Mouse (Mus musculus) skeletal muscle tissue, adult 2 months (tissue): ENCODE data around the gene Akr1e1.
A peak's percentile ranks its signal among the peaks of the same experiment; 100 is the strongest.
"Not testable (repeated sequence)": the region's sequence is repeated elsewhere in the genome, so short reads cannot be mapped to it uniquely, and the experiment has no call there.

Source experiments
- DNase-seq: peaks from one replicate; pipeline ENCODE4 v3.0.0-alpha.2; 2012; ENCODE audit warnings: low read depth, low spot score

Gene Akr1e1

GRCm38 (mm10) chr13:4608961-4609409, at the start of gene Akr1e1:
TSS of gene Akr1e1 (minus strand) at chr13:4609174.
- DNase-seq = peak; percentile 93

GRCm38 (mm10) chr13:4658346-4658745, 49.4 kb upstream of the Akr1e1 start:
- DNase-seq = no peak

GRCm38 (mm10) chr13:4656277-4657146, 47.5 kb upstream of the Akr1e1 start:
- DNase-seq = no peak

GRCm38 (mm10) chr13:4650190-4650589, 41.2 kb upstream of the Akr1e1 start:
- no peak for DNase-seq

GRCm38 (mm10) chr13:4645248-4645647, 36.3 kb upstream of the Akr1e1 start:
- no peak for DNase-seq

- DNase-seq = no peak
Measured at GRCm38 (mm10) chr13:4610902-4611301, 1.9 kb upstream of the Akr1e1 start.

GRCm38 (mm10) chr13:4608530-4608929, 444 bp downstream of the Akr1e1 start:
- DNase-seq = no peak

GRCm38 (mm10) chr13:4606821-4607220, 2.2 kb downstream of the Akr1e1 start:
- no peak for DNase-seq

- not testable (repeated sequence) for DNase-seq
Measured at GRCm38 (mm10) chr13:4603431-4603830, 5.5 kb downstream of the Akr1e1 start.

GRCm38 (mm10) chr13:4576921-4577320, 32.1 kb downstream of the Akr1e1 start:
- DNase-seq = no peak

- DNase-seq = no peak
Measured at GRCm38 (mm10) chr13:4573871-4574270, 35.1 kb downstream of the Akr1e1 start, which contains the start of gene Akr1c21. TSS of gene Akr1c21 (plus strand) at chr13:4574075.

GRCm38 (mm10) chr13:4565996-4566395, 43.0 kb downstream of the Akr1e1 start:
- DNase-seq = no peak

GRCm38 (mm10) chr13:4560500-4560899, 48.5 kb downstream of the Akr1e1 start:
- DNase-seq = no peak

- no peak for DNase-seq
Measured at GRCm38 (mm10) chr13:4559143-4559542, 49.8 kb downstream of the Akr1e1 start.
